Mouse (Mus musculus): ENCODE results near the gene Dtx2.
A peak's percentile ranks its signal among the peaks of the same experiment; 100 is the strongest.
"Not testable (repeated sequence)": the region's sequence is repeated elsewhere in the genome, so short reads cannot be mapped to it uniquely, and the experiment has no call there.

Dtx2 gene

DNA sequence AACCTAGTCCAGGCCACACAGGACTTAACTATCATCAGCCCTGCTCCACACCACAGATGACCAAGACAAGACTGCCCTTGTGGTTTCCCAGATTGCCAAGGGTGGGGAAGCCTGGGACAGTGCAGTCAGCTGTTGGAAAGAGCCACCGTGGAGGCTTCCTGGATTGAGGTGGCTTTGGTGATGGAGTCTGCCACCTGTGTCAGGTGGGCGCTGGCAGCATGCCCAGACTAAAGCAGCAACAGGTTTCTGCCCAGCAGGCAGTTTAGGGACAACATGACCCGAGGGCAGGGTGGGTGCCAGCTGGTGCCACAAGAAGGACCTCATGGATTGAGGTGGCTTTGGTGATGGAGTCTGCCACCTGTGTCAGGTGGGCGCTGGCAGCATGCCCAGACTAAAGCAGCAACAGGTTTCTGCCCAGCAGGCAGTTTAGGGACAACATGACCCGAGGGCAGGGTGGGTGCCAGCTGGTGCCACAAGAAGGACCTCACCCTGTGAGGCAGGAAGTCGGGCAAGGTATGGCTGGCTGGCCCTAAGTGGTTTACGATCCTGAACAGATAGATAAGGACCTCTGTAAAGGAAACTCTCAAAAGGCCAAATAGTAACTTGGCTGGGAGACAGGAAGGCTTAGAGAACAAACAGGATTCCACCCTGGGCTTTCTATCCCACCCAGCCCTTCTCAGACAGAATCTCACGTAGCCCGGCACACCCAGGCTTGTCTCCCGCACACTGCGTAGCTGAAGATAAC lies 72.0 kb downstream of the Dtx2 start:
- DNase-seq (ENCODE audit: low read depth, low spot score), result not testable (repeated sequence)

DNA sequence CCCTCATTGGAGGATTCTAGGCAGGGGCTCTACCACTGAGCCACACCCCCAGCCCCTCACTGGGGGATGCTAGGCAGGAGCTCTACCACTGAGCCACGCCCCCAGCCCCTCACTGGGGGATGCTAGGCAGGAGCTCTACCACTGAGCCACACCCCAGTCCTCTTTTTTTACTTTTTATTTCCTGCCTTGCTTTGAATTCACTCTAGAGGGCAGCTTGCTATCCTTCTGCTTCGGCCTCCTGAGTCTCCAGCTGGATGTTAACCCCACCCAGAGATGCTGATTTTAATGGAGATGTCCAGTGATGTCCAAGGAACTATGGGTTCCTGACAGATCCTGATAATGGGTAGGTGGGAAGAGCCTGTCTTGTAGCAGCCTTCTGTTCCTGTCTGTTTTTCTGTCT lies 74.8 kb downstream of the Dtx2 start:
- DNase-seq (ENCODE audit: low read depth, low spot score), result peak; percentile 75

DNA sequence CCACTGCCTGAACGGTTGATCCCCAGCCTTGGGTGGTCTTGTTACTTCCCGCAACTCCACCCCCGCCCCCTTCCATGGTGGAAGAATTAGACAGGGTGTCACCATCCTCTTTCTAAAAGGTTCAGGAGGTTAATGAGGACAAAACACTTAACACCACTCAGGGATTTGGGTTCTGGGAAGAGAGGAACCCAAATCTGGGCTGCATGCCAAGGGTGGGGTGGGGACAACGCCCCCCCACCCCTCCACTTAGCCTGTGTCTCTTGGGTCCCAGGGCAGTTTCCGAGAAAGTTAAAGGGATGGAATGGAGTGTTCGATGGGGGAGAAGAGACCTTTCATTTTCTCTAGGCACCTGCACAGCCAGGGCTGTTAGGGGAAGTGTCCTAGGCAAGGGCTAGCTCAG lies 78.5 kb downstream of the Dtx2 start:
- DNase-seq (ENCODE audit: low read depth, low spot score), result peak; percentile 69

DNA sequence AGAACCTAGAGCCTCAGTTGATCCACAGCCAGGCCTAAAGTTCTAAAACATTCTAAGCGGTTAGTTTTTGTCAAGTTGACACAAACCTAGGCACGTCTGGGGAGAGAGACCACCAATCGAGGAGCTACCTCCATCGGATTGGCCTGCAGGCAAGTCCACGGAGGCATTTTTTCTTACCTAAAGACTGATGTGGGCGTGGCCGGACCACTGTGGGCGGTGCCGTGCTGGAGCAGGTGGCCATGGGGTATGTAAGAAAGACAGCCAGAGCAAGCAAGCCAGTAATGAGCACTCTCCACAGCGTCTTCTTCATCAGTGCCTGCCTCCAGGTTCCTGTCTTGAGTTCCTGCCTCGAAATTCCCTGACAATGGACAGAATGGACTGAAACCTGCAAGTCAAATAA lies 78.9 kb downstream of the Dtx2 start:
- DNase-seq (ENCODE audit: low read depth, low spot score), result peak; percentile 77

DNA sequence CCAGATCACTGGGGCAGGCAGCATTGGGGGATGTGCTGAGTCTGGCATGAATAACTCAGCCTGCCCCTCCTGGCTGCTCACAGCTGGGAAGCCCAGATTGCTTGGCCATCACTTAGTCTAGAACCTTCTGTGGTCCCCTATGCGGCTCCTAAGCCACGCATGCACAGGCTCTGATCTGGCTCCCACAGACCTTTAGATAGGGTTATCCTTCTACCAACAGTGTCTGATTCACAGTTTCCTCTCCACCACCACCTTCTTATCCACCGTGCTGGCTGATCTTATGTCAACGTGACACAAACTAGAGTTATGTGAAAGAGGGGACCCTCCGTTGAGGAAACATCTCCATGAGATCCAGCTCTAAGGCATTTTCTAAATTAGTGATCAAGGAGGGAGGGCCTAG lies 80.5 kb downstream of the Dtx2 start:
- no peak for DNase-seq (ENCODE audit: low read depth, low spot score)

DNA sequence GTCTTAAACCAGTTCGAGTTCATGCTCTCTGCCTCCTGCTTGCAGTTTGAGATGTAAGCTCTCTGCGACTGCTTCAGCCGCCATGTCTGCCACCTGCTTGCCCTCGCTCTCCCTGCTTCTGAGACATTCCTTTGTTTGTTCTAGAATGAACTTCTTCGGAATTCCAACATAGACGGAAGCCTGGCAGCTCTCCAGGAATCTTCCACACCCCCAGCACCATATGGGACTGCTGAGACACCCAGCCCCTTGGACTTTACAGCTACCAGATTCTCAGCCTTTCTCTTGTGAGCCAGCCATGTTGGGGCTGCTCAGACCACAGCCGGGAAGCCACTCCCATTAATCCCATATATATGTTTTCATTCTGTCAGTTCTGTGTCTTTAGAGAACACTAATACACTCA lies 81.7 kb downstream of the Dtx2 start:
- DNase-seq (ENCODE audit: low read depth, low spot score), result peak; percentile 52

DNA sequence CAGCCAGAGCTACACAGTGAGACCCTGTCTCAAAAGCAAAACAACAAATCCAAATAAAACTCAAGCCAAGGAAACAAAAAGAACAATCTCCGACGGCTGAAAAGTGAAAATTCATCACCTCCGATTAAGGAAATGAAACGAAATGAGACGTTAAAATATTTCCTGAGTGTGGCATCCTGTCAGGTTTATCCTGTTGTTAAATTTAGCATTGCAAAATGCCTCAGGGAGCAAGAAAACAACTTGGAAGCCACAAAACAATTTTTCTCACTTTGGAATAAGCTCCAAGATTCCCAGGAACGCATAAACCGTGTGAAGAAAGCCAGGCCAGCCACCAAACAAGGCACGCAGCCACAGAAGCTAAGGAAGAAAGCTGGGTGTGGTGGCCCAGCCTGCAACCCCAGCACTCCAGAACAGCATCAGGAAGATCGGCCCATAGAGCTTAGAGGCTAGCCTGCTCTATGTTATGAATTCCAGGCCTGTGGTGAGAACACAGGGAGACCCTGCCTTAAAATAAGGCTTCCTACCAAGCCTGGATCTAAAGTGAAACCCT lies 82.5 kb downstream of the Dtx2 start:
- DNase-seq (ENCODE audit: low read depth, low spot score), result no peak

DNA sequence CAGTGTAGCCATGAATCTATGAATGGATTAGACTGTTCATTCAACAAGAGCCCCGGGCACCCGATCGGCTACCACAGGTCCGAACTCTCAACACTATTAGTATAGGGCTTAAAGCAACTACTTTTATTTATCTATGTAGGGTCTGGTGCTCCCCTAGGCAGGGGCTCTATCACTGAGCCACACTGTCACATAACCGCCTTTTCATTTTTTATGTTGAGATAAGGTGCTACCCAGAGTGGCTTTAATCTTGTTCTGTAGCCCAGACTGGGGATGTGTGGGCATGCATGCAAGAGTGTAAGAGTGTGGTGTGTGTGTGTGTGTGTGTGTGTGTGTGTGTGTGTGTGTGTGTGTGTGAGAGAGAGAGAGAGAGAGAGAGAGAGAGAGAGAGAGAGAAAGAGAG lies 83.5 kb downstream of the Dtx2 start:
- no peak for DNase-seq (ENCODE audit: low read depth, low spot score)

DNA sequence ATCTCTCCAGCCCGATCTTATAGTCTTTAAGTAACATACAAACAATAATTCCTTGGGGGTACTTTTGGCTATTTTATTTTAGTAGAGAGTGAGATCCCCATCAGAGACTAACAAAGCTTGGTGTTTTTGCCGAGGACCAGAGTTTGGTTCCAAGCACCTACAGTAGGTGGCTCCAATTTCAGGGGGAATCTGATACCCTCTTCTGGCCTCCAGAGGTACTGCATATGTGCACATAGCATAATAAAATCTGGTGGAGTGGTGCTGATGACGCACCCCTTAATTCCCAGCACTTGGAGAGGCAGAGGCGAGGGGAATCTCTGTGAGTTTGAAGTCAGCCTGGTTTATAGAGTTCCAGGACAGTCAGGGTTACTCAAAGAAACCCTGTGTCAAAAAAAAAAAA lies 87.7 kb downstream of the Dtx2 start:
- DNase-seq (ENCODE audit: low read depth, low spot score), result peak; percentile 71

Measured in ES-CJ7 (cell line).